Mouse (Mus musculus) mature B cell (primary cell): Measurements from ENCODE around the gene Btbd35f28.
"Not testable (repeated sequence)": the region's sequence is repeated elsewhere in the genome, so short reads cannot be mapped to it uniquely, and the experiment has no call there.

ENCODE experiments used
- in situ Hi-C: fragments of 300-500 bp; cut with MboI; formaldehyde crosslinking; loops from 2 replicates; pipeline ENCODE4 v1.14.3; 2019

The Btbd35f28 gene

DNA sequence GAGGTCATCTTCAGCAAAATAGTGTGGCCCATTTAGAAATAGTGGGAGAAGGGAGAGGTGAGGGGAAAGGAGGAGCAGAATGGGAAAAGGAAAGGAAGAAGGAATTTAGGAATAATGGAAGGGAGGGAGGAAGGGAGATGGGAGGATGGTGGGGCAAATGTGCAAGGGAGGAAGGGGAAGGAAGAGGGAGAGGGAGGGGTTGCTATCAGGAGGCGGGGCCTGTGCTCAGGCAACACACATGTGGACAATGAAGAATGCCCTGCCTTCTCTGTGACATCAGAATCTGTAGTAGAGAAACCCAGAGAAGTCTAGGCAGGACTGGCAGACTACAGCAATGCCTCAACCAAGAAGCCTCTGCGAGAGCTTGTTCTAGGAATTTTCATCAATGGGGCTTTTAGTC, at the start of gene Btbd35f28:
TSS of gene Btbd35f28 (plus strand) at position 301 of the 400 bp plus-strand sequence.
- in situ Hi-C loops: not testable (repeated sequence)
